Mouse (Mus musculus) forebrain, embryonic 12.5 days (tissue): Measurements from ENCODE around the gene Ogn. TPM values are rescaled to one million over a fixed set of nuclear protein-coding genes. Genes with fewer than 3 reads are reported as not detected.
"Not testable (repeated sequence)": the region's sequence is repeated elsewhere in the genome, so short reads cannot be mapped to it uniquely, and the experiment has no call there.

Source experiments
- ATAC-seq: fragments of 200-750 bp; cut with Nextera tagmentation; 2 replicates; pipeline ENCODE4 v1.8.0; 2017; ENCODE audit warnings: moderate TSS enrichment; ENCODE audit not compliant: low FRiP score
- H3K27ac ChIP-seq: fragments of 300-500 bp; sonication (generic); 2 replicates; pipeline ENCODE4 v1.5.1; 2016; ENCODE audit warnings: mild to moderate bottlenecking
- H3K27me3 ChIP-seq: fragments of 300-500 bp; sonication (generic); 2 replicates; pipeline ENCODE4 v1.6.1; 2016; ENCODE audit warnings: mild to moderate bottlenecking
- H3K36me3 ChIP-seq: fragments of 300-500 bp; sonication (generic); replicated peaks from 2 replicates; pipeline ENCODE4 v1.6.1; 2016; ENCODE audit warnings: mild to moderate bottlenecking
- H3K4me1 ChIP-seq: fragments of 300-500 bp; sonication (generic); 2 replicates; pipeline ENCODE4 v1.6.1; 2016
- H3K4me2 ChIP-seq: fragments of 300-500 bp; sonication (generic); 2 replicates; pipeline ENCODE4 v1.6.1; 2016; ENCODE audit warnings: mild to moderate bottlenecking, moderate library complexity
- H3K4me3 ChIP-seq: fragments of 300-500 bp; sonication (generic); replicated peaks from 2 replicates; pipeline ENCODE4 v1.5.1; 2016; ENCODE audit warnings: mild to moderate bottlenecking
- H3K9ac ChIP-seq: fragments of 300-500 bp; sonication (generic); 2 replicates; pipeline ENCODE4 v1.6.1; 2016; ENCODE audit warnings: mild to moderate bottlenecking
- H3K9me3 ChIP-seq: fragments of 300-500 bp; sonication (generic); 2 replicates; pipeline ENCODE4 v1.6.1; 2016
- WGBS: fragments of 180-500 bp; shearing (Covaris S2); methylation state at CpG from one replicate; pipeline ENCODE4 v1.1.7; 2016; 5-methylcytosine and 5-hydroxymethylcytosine counted together
- polyA plus RNA-seq: library from polyadenylated mRNA; unstranded; fragments of >200 nt; fragmentation: Nextera tagmentation; extraction: Ambion mirVana; gene quantifications from 2 replicates; pipeline ENCODE4 v1.2.1, GENCODE M21; 2016

Ogn gene
- polyA plus RNA-seq: 10.6 and 13.9 TPM in 2 replicates

GRCm38 (mm10) chr13:49607714-49608113 lies at the start of gene Ogn:
Ogn (plus strand) TSS chr13:49608046.
- ATAC-seq: no peak

GRCm38 (mm10) chr13:49559185-49559584 lies 48.7 kb upstream of the Ogn start:
- Histone ChIP-seq H3K9ac (no peak overlapping the region), H3K36me3 (no peaks in the 10 kb centered on the region), H3K9me3 (no peaks in the 10 kb centered on the region), H3K27ac (no peak overlapping the region), H3K4me3 (no peak overlapping the region), H3K27me3 (no peaks in the 10 kb centered on the region), H3K4me1 (no peaks in the 10 kb centered on the region), H3K4me2 (no peak overlapping the region)
- ATAC-seq: no peak
- 46% methylated on average over 2 of the region's 2 CpGs for whole genome bisulfite sequencing

More at GRCm38 (mm10) chr13:49607714-49608113, at the start of gene Ogn:
- H3K36me3 ChIP-seq: no peaks in the 10 kb centered on the region
- H3K9ac ChIP-seq: no peak within 1 kb of the TSS
- no peaks in the 10 kb centered on the region for H3K4me1 ChIP-seq
- H3K4me3 ChIP-seq: no peak within 1 kb of the TSS
- H3K27ac ChIP-seq: no peak within 1 kb of the TSS
- no peaks in the 10 kb centered on the region for H3K27me3 ChIP-seq
- H3K9me3 ChIP-seq: no peaks in the 10 kb centered on the region
- H3K4me2 ChIP-seq: no peak within 1 kb of the TSS
- WGBS: 69% methylated on average over 4 of the region's 4 CpGs

GRCm38 (mm10) chr13:49560886-49561285 lies 47.0 kb upstream of the Ogn start:
- Histone ChIP-seq H3K9ac (no peak overlapping the region), H3K4me3 (no peak overlapping the region), H3K9me3 (no peaks in the 10 kb centered on the region), H3K4me2 (no peak overlapping the region), H3K27ac (no peak overlapping the region), H3K27me3 (no peaks in the 10 kb centered on the region), H3K36me3 (no peaks in the 10 kb centered on the region), H3K4me1 (no peaks in the 10 kb centered on the region)
- ATAC-seq: no peak
- 74% methylated on average over 2 of the region's 2 CpGs for WGBS

DNA sequence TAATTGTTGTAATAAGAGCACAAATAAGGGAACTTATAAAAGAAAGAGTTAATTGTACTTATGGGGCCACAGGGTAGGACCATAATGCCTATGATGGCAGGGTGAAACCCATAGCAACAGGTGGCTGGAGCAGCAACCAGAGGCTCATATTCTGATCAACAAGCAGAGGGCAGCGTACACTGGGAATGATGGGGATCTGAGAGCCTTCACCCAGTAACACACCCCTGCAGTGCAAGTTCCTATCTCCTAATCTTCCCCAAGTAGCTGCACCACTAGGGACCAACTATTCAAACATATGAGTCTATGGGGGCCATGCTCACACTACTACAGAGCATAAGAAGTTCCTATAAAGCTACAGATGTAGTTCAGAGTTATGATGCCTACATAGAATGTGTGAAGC lies 43.5 kb upstream of the Ogn start:
- Histone ChIP-seq H3K9ac (no peak overlapping the region), H3K27me3 (no peaks in the 10 kb centered on the region), H3K9me3 (no peaks in the 10 kb centered on the region), H3K4me3 (no peak overlapping the region), H3K27ac (no peak overlapping the region), H3K4me1 (no peaks in the 10 kb centered on the region), H3K36me3 (no peaks in the 10 kb centered on the region), H3K4me2 (no peak overlapping the region)
- WGBS: 76% methylated on average over 1 of the region's 1 CpGs
- ATAC-seq: no peak

GRCm38 (mm10) chr13:49570371-49570770 lies 37.5 kb upstream of the Ogn start:
- no peak overlapping the region for H3K4me2 ChIP-seq
- no peak overlapping the region for H3K27ac ChIP-seq
- no peak overlapping the region for H3K4me3 ChIP-seq
- no peak for ATAC-seq
- WGBS: 74% methylated on average over 3 of the region's 3 CpGs
- H3K36me3 ChIP-seq: no peaks in the 10 kb centered on the region
- H3K9me3 ChIP-seq: no peaks in the 10 kb centered on the region
- H3K9ac ChIP-seq: no peak overlapping the region
- no peaks in the 10 kb centered on the region for H3K4me1 ChIP-seq
- no peaks in the 10 kb centered on the region for H3K27me3 ChIP-seq

DNA sequence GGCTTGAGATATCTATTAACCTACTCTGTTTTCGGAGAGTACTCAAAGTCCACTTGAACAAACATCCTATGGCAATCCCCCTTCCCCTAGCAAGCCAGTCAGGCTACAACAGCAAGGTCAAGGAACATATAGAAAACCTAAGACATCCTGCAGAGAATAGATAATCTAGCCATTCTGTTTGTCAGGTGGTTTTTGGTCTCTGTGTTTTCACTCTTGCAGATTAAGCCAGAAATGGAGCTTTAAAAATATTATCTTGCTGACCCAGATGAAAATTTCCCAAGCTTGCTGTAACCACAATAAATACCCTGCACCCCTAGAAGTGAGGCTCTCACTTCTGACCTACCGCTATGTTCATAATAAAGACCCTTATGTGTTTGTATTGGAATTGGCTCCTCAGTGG lies 36.4 kb upstream of the Ogn start:
- no peaks in the 10 kb centered on the region for H3K36me3 ChIP-seq
- H3K4me3 ChIP-seq: no peak overlapping the region
- no peak overlapping the region for H3K27ac ChIP-seq
- H3K4me1 ChIP-seq: no peaks in the 10 kb centered on the region
- no peaks in the 10 kb centered on the region for H3K9me3 ChIP-seq
- ATAC-seq: no peak
- H3K4me2 ChIP-seq: no peak overlapping the region
- WGBS: 89% methylated on average over 2 of the region's 2 CpGs
- H3K9ac ChIP-seq: no peak overlapping the region
- no peaks in the 10 kb centered on the region for H3K27me3 ChIP-seq

DNA sequence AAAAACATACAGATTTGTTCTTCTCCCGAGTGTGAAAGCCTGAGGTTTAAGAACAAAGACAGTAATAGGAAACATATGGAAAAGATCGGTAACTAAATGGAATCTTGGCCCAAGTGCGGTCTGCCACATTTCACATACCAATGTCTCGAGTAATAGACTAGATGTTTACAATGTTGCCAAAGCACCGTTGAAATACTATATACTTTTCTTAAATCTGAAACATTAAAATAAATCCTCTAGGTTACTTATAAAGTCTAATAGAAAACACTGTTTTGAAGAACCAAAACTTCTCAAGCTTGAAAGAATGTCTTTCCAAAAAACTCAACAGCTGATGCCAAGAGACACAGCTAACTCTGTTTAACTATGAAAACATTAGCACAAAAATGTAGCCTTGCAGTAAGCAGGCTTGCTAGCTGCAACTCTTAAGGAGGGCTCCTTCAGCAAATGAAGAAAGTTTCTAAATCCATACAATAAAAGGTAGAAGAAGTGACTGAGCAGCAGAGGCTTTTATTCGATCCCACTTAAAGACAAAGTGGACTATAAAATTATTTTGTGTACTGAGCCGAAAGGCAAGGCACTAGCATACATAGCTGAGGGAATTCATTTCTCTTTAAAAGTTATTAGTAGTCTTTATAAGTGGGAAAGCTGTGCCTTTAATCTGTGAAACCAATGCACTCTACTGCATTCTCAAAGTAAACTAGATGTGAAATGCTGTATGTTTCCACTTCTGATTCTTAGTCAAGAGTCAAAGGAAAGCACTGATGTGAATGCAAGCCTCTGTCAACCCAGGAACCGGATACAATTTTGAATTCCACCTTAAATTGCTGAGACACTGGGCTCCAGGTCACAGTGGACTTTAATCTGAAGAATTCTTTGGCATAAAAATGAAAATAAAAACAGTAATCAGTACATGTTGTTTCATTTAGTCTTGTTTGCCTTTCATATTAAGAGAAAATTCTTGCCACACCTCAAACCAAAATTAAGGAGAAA lies 26.0 kb upstream of the Ogn start, which contains the start of gene Omd:
Omd (plus strand) TSS at position 922 of the 990 bp plus-strand sequence.
- no peaks in the 10 kb centered on the region for H3K4me1 ChIP-seq
- no peak within 1 kb of the TSS for H3K4me2 ChIP-seq
- H3K4me3 ChIP-seq: no peak within 1 kb of the TSS
- ATAC-seq: no peak
- no peak within 1 kb of the TSS for H3K27ac ChIP-seq
- H3K27me3 ChIP-seq: no peaks in the 10 kb centered on the region
- H3K36me3 ChIP-seq: no peaks in the 10 kb centered on the region
- no peak within 1 kb of the TSS for H3K9ac ChIP-seq
- H3K9me3 ChIP-seq: no peaks in the 10 kb centered on the region
- WGBS: 79% methylated on average over 8 of the region's 8 CpGs

GRCm38 (mm10) chr13:49583859-49584258 lies 24.0 kb upstream of the Ogn start:
- Histone ChIP-seq H3K27ac (no peak overlapping the region), H3K9ac (no peak overlapping the region), H3K4me2 (no peak overlapping the region), H3K36me3 (no peaks in the 10 kb centered on the region), H3K9me3 (no peaks in the 10 kb centered on the region), H3K27me3 (no peaks in the 10 kb centered on the region), H3K4me3 (no peak overlapping the region), H3K4me1 (no peaks in the 10 kb centered on the region)
- no peak for ATAC-seq

DNA sequence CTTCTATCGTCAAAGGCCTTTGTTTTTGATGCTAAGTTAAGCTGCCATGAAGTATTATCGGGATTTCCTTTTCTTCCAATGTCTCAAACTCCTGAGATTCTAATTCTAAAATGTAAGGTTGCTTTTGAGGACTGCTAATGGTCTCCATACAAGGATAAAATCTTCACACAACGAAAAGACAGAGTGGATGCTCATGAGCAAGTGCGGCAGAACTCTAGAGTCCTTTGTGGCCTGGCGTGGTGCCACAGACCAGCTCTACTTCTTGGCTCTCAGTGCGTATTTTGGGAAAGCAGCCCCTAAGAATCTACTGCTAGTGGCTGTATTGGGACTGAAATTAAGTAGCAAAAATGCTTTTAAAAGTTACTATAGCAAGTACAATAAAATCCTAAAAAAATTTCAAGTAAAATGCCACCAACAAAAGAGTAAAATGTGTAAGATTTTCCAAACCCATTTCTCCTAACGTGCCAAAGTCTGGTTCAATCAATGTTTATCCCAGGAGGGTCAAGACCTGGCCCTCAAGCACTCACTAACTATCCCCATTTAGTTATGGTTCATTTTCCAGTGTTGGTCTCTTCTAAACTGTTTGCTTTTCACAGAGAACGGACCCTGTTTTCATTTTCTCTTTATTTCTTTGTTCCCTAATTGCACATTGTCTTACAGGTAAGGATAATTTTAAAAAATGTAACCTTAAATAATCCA lies 23.4 kb upstream of the Ogn start:
- no peak for ATAC-seq
- Histone ChIP-seq H3K36me3 (no peaks in the 10 kb centered on the region), H3K27me3 (no peaks in the 10 kb centered on the region), H3K9me3 (no peaks in the 10 kb centered on the region), H3K4me1 (no peaks in the 10 kb centered on the region), H3K4me3 (no peak overlapping the region), H3K4me2 (no peak overlapping the region), H3K27ac (no peak overlapping the region), H3K9ac (no peak overlapping the region)
- WGBS: 84% methylated on average over 8 of the region's 8 CpGs

- WGBS: 94% methylated on average over 6 of the region's 6 CpGs
These were observed 21.8 kb upstream of the Ogn start for GRCm38 (mm10) chr13:49586062-49586461.

DNA sequence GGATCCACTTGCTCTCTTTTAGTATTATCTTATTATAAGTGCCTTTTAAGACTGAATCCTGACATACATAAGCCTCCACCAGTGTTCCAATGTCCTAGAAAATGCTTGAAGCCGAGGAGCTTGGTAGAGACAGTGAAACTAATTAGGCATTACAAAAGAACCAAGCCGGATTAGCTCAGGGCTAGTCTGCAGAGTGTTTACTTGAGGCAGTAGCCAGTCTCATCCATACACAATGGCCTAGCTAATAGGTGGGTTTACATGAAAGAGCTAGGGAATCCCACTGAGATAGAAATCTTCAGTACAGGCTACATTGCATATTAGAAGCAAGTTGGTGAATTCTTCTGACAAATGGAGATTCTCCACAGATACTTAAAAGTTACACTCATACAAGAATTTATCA lies 5.3 kb upstream of the Ogn start:
- H3K9ac ChIP-seq, H3K4me3 ChIP-seq, H3K27me3 ChIP-seq, ATAC-seq, H3K36me3 ChIP-seq, H3K9me3 ChIP-seq, H3K4me1 ChIP-seq, H3K27ac ChIP-seq, H3K4me2 ChIP-seq: not testable (repeated sequence)
- WGBS: 16% methylated on average over 2 of the region's 2 CpGs

More at GRCm38 (mm10) chr13:49586062-49586461, 21.8 kb upstream of the Ogn start:
- no peak overlapping the region for H3K9ac ChIP-seq
- H3K9me3 ChIP-seq: no peaks in the 10 kb centered on the region
- ATAC-seq: no peak
- no peaks in the 10 kb centered on the region for H3K27me3 ChIP-seq
- no peak overlapping the region for H3K27ac ChIP-seq
- no peak overlapping the region for H3K4me2 ChIP-seq
- H3K4me3 ChIP-seq: no peak overlapping the region
- no peaks in the 10 kb centered on the region for H3K36me3 ChIP-seq
- H3K4me1 ChIP-seq: no peaks in the 10 kb centered on the region

DNA sequence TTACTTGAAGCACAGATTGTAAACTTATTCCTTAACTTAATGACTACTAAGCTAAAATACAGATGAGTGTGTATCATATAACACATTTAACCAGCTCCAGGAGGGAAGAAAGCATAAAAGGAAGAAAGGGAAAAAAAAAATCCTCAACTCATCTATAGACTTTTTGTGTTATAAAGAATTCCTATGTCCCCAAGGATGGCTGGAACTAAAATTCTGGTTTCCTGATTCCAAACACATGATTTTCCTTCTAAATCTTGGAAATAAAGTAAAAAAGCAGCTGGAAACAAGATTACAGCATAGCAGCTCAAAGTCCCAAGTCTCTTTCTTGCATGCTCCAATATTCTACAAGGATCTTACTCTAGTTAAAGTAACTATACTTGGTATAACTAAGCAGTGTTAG lies 4.2 kb upstream of the Ogn start:
- H3K4me3 ChIP-seq: no peak overlapping the region
- H3K36me3 ChIP-seq: no peaks in the 10 kb centered on the region
- no peaks in the 10 kb centered on the region for H3K4me1 ChIP-seq
- no peak overlapping the region for H3K4me2 ChIP-seq
- H3K9me3 ChIP-seq: no peaks in the 10 kb centered on the region
- no peak overlapping the region for H3K9ac ChIP-seq
- ATAC-seq: no peak
- H3K27me3 ChIP-seq: no peaks in the 10 kb centered on the region
- H3K27ac ChIP-seq: no peak overlapping the region
